Mouse (Mus musculus) limb, embryonic 10.5 days (tissue): ENCODE measurements around the gene Ppm1h. TPM values are rescaled to one million over a fixed set of nuclear protein-coding genes. Genes with fewer than 3 reads are reported as not detected.
A peak's percentile ranks its signal among the peaks of the same experiment; 100 is the strongest.

ENCODE experiments used
- DNase-seq: peaks from one replicate; pipeline ENCODE4 v3.0.0-alpha.2; 2017; ENCODE audit warnings: low spot score
- H3K27ac ChIP-seq: fragments of 300-500 bp; sonication (generic); 2 replicates; pipeline ENCODE4 v1.5.1; 2016; ENCODE audit warnings: mild to moderate bottlenecking
- H3K27me3 ChIP-seq: fragments of 300-500 bp; sonication (generic); 2 replicates; pipeline ENCODE4 v1.6.1; 2016; ENCODE audit warnings: low read depth, mild to moderate bottlenecking; ENCODE audit not compliant: poor library complexity, severe bottlenecking
- H3K36me3 ChIP-seq: fragments of 300-500 bp; sonication (generic); 2 replicates; pipeline ENCODE4 v1.6.1; 2016; ENCODE audit warnings: mild to moderate bottlenecking, moderate library complexity
- H3K4me1 ChIP-seq: fragments of 300-500 bp; sonication (generic); 2 replicates; pipeline ENCODE4 v1.6.1; 2016
- H3K4me3 ChIP-seq: fragments of 300-500 bp; sonication (generic); 2 replicates; pipeline ENCODE4 v1.5.1; 2016; ENCODE audit warnings: mild to moderate bottlenecking, moderate library complexity
- H3K9me3 ChIP-seq: fragments of 300-500 bp; sonication (generic); replicated peaks from 2 replicates; pipeline ENCODE4 v1.6.1; 2016; ENCODE audit warnings: mild to moderate bottlenecking
- WGBS: fragments of 180-500 bp; shearing (Covaris S2); methylation state at CpG from one replicate; pipeline ENCODE4 v1.1.7; 2016; 5-methylcytosine and 5-hydroxymethylcytosine counted together
- polyA plus RNA-seq: library from polyadenylated mRNA; unstranded; fragments of >200 nt; fragmentation: Nextera tagmentation; extraction: Ambion mirVana; gene quantifications from 2 replicates; pipeline ENCODE4 v1.2.1, GENCODE M21; 2016

Ppm1h gene
- polyA plus RNA-seq, 1 experiment from 2014 or later = 4.4 TPM

DNA sequence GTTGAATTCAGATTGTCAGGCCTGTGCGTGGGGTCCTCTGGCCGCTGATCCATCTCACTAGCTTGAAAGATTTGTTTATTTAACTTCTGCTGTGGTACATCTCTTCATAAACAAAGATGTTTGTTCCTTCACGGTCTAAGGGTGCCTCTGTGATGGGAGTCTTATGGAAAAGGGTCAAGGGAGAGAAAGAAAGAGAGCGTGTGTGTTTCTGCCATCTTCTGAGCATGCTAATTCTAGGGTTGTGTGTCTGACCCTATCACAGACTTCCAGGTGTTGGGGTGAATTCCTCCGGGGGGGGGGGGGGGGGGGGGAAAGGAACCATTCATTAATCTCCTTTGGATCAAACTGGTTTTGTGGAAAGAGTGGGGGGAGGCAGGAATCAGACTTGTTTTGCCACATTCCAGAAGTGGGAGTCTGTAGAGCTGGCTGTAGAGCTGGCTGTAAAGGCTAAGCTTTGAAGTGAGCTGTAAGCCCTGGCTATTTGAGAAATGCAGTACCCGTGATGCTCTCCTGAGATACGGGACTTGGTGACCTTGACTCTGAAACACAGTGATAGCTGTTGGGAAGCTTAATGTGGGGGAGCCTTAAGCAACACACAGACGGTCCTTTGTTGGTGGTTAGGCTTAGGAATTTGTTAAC lies 191.4 kb downstream of the Ppm1h start:
- Histone ChIP-seq H3K4me3 (no peak overlapping the region), H3K27ac (peak overlapping the region; percentile 34), H3K36me3 (no peaks in the 10 kb centered on the region), H3K27me3 (no peaks in the 10 kb centered on the region), H3K9me3 (no peaks in the 10 kb centered on the region), H3K4me1 (peaks cover 25% of the 10 kb centered on the region)
- no peak for DNase-seq
- WGBS = 52% methylated on average over 8 of the region's 8 CpGs

DNA sequence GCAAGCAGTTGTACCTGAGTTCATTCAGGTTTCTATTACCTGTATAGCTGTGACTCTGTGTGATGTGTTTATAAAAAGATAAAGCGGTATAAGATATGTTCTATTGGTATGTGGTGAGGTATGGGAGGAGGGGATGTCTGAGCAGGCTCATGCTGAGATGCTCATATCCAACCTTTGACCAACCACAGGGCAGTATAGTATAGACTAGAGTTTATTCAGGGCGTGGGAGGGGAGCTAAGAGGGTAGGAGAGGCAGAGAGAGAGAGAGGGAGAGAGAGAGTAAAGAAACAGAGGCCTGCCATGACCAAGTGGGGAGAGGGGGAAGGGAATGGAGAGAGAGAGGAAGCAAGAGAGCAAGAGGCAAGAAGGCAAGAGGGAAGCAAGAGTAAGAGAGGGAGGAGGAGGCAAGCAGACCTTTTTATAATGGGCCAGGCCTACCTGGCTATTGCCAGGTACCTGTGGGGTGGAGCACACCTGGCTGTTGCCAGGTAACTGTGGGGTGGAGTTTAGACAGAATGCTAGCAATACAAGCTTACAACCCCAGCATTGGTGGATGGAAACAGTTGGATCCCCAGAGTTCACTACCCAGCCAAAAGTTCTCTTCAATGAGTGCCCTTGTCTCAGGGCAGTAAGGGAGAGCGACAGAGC lies 192.4 kb downstream of the Ppm1h start:
- no peaks in the 10 kb centered on the region for H3K36me3 ChIP-seq
- no peaks in the 10 kb centered on the region for H3K9me3 ChIP-seq
- H3K4me3 ChIP-seq = no peak overlapping the region
- H3K27ac ChIP-seq = no peak overlapping the region
- no peaks in the 10 kb centered on the region for H3K27me3 ChIP-seq
- DNase-seq = no peak
- 87% methylated on average over 3 of the region's 3 CpGs for WGBS
- peaks cover 25% of the 10 kb centered on the region for H3K4me1 ChIP-seq

DNA sequence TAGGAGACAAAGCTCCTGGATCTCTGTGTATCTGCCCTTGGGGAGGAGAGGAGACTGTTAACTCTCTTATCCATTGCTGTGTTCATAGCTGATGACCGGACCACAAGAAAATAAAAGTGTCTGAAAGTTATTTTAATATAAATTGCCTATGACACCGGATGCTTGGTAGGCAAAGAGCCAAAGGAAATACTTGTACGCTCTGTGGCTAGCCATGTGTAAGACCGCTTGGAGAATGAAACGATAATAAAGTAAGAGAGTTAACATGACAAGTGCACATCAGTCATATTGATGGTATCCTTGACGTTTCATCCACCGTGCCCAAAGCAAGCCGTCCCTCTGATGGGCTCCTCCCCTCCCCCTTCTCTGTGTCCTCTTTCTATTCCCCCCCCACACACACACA lies 194.2 kb downstream of the Ppm1h start:
- Histone ChIP-seq H3K4me3 (no peak overlapping the region), H3K27ac (no peak overlapping the region), H3K36me3 (no peaks in the 10 kb centered on the region), H3K9me3 (no peaks in the 10 kb centered on the region), H3K27me3 (no peaks in the 10 kb centered on the region), H3K4me1 (peaks cover 29% of the 10 kb centered on the region)
- WGBS = 87% methylated on average over 8 of the region's 8 CpGs
- DNase-seq = no peak

DNA sequence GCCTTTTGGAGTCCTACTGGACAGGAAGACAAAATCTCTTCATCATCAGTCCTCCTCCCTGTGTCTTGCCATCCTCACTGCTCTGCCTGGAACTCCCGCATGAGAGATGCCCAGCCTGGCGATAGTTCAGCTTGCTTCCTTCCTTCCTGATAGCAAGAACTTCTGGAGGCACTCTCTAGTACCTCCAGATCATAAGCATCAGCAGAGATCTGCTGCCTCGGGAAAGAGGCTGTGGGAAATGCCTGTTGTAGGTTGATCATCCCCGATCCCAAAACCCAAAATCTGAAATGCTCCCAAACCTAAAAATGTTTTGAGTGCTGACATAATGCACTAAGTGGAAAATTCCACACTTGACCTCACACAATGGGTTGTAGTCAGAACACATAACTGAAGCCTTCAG lies 198.4 kb downstream of the Ppm1h start:
- Histone ChIP-seq H3K9me3 (no peaks in the 10 kb centered on the region), H3K27me3 (no peaks in the 10 kb centered on the region), H3K4me3 (no peak overlapping the region), H3K27ac (no peak overlapping the region), H3K4me1 (peaks cover 27% of the 10 kb centered on the region), H3K36me3 (no peaks in the 10 kb centered on the region)
- no peak for DNase-seq
- 86% methylated on average over 4 of the region's 4 CpGs for WGBS

DNA sequence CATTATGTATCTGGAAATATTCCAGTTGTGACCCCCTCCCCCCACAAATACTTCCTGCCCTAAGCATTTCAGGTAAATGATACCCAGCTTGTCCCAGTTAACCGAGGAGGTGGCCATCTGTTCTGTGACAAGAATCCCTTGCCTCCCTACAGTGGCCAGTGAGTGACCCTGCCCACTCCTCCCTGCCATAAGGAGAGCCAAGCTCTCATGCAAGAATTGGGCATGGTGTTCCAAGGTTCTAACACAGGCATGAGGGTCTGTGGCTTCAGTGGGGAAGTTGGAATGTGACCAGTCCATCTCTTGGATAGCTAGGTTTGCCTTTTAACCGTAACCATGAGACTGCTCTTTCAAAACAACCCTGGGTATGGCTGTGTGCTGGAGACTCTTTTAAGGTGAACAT lies 198.9 kb downstream of the Ppm1h start:
- Histone ChIP-seq H3K9me3 (no peaks in the 10 kb centered on the region), H3K27me3 (no peaks in the 10 kb centered on the region), H3K4me3 (no peak overlapping the region), H3K4me1 (peaks cover 30% of the 10 kb centered on the region), H3K36me3 (no peaks in the 10 kb centered on the region), H3K27ac (peak overlapping the region; percentile 33; the same call in 1 of the 2 replicates)
- no peak for DNase-seq
- 82% methylated on average over 2 of the region's 2 CpGs for WGBS

DNA sequence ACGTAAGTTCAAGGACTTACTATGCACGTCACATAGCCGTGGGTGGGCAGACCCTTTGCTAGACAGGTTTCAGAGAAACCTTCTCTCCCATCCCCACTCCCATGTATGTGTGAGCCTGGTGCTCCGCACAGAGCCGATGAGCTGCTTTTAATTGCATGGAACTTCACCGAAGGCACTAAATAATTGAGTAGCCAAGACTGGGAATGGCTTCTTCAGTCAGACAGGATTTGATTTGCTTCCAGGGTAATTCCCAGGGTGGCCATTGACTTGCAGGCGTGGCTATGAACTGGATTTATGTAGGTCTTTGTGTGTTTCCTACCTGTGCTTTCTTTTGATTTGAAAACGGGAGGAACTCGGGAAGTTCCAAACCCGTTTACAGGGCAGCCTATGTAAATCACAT lies 202.9 kb downstream of the Ppm1h start:
- H3K4me1 ChIP-seq = peaks cover 67% of the 10 kb centered on the region
- H3K27me3 ChIP-seq = no peaks in the 10 kb centered on the region
- WGBS = 76% methylated on average over 10 of the region's 10 CpGs
- no peaks in the 10 kb centered on the region for H3K9me3 ChIP-seq
- no peak overlapping the region for H3K4me3 ChIP-seq
- peak overlapping the region; percentile 50 for H3K27ac ChIP-seq
- H3K36me3 ChIP-seq = no peaks in the 10 kb centered on the region
- no peak for DNase-seq

DNA sequence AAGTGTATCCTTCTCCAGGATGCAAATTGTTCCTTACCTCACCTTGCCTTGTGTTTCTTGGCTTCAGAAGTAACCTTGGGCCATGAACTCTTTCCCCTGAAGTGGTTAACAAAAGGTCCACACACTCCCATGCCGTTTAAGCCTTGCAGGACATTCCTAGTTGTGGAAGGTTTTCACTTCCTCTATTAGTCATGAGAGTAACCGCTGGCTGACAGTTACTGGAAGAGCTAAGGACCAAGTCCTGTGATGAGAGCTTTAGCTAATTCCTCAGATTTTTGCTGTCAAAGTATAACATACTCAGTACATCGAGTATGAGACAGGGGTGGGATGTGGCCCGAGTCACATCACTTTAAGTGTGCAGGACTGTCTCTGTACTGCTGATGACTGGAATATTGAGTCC lies 204.1 kb downstream of the Ppm1h start:
- no peak for DNase-seq
- 79% methylated on average over 4 of the region's 4 CpGs for WGBS
- H3K36me3 ChIP-seq = no peaks in the 10 kb centered on the region
- H3K4me1 ChIP-seq = peaks cover 70% of the 10 kb centered on the region
- no peak overlapping the region for H3K4me3 ChIP-seq
- H3K27me3 ChIP-seq = no peaks in the 10 kb centered on the region
- H3K27ac ChIP-seq = peak overlapping the region; percentile 88
- H3K9me3 ChIP-seq = no peaks in the 10 kb centered on the region

DNA sequence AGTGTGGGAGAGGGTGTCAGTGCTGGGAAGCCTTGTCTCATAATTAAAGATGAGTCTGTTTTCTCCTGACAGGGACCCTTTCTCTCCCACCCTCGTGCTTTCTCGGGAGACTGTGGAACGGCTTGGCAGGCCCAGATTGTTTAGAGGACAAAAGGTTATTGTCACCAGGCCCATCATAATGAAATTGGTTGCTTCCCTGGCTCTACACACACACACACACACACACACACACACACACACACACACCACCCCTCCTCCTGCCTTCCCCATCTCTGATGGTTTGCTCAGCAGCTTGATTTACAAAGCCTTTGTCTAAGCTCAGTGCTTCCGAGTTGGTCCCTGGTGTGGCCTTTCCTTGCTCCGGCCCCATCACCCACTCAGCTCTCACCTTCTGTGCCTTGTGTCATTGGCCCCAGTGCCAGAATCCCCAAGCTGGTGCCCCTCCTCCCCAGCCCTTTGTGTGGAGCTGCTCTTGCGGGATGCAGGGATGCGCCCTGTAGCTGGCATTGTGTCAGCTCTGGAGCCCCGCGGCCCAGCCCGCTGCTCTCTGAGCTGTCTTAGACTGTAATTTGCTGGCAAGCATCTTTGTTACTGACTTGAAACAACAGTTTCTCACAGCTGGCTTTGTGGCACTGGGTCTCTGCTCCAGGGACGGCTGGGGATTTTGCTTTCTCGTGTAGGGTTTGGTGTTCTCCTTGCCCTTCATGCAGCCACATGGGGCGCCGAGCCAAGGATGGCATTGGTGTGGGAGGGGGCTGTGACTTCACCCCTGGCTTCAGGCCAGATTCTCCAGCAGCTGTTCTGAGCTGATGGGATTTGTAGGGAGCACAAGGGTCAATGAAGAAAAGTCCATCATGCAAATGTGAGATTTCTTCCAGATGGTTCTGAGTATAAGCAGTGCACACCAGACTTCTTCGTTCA lies 205.5 kb downstream of the Ppm1h start:
- H3K27me3 ChIP-seq = no peaks in the 10 kb centered on the region
- WGBS = 31% methylated on average over 15 of the region's 15 CpGs
- peak; percentile 68 for DNase-seq
- H3K4me1 ChIP-seq = peaks cover 74% of the 10 kb centered on the region
- no peaks in the 10 kb centered on the region for H3K36me3 ChIP-seq
- no peaks in the 10 kb centered on the region for H3K9me3 ChIP-seq
- H3K27ac ChIP-seq = peak overlapping the region; percentile 88
- peak overlapping the region; percentile 4; the same call in 1 of the 2 replicates for H3K4me3 ChIP-seq

DNA sequence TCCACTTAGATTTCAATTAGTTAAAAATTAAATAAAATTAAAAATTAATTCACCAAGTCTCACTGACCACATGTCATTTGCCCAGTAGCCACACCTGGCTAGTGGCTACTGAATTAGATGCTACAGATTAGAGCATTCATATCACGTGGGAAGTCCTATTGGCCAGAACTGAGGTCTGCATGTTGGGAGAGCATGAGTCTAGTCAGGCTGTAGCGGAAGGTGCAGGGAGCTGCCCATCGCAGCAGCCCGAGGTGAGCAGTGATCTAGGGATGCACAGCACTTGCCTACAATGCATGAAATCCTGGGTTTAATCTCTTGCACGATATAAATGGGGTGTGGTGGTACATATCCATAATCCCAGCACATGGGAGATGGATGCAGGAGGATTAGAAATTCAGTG lies 206.7 kb downstream of the Ppm1h start:
- H3K27me3 ChIP-seq = no peaks in the 10 kb centered on the region
- no peaks in the 10 kb centered on the region for H3K9me3 ChIP-seq
- WGBS = 91% methylated on average over 5 of the region's 5 CpGs
- H3K36me3 ChIP-seq = no peaks in the 10 kb centered on the region
- H3K27ac ChIP-seq = peak overlapping the region; percentile 88; the same call in 1 of the 2 replicates
- peaks cover 86% of the 10 kb centered on the region for H3K4me1 ChIP-seq
- H3K4me3 ChIP-seq = no peak overlapping the region
- DNase-seq = no peak

DNA sequence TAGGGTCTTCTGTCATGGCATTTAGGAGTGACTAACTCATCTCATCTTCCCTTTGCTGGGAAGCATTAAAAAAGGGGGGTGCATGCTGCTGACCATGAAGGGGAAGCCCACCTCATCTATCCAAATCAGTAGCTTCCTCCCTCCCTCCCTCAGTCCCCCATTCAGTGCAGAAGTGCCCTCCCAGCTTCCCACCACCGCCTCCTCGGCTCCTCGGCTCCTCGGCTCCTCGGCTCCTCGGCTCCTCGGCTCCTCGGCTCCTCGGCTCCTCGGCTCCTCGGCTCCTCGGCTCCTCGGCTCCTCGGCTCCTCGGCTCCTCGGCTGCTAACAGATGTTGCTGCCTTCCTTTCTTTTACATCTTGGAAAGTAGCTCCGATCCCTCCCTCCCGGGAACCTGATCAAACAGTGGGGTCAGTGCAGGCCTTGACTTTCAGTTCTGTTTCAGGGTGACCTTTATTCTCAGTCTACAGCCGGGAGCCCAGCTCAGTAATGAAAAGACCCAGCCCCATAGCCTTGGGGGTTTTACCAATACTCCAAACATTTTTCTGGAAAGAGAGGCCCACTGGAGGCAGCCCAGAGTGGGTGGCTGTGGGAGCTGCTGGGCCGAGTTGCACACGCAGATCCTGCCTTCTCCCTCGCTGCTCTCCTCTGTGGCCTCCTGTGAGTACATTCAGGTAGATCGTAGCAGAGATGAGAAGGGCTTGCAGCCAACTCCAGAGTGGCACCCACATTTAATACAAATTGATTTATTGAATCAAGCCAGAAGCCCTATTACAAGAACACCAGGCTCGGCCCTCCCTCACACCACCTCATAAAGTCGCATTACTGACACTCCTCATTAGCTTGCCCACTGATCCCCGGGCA lies 207.7 kb downstream of the Ppm1h start:
- peak overlapping the region; percentile 92 for H3K27ac ChIP-seq
- peak overlapping the region; percentile 46 for H3K4me3 ChIP-seq
- 3% methylated on average over 26 of the region's 26 CpGs for WGBS
- H3K4me1 ChIP-seq = peaks cover 93% of the 10 kb centered on the region
- no peaks in the 10 kb centered on the region for H3K9me3 ChIP-seq
- H3K27me3 ChIP-seq = no peaks in the 10 kb centered on the region
- no peaks in the 10 kb centered on the region for H3K36me3 ChIP-seq
- peak; percentile 78 for DNase-seq

DNA sequence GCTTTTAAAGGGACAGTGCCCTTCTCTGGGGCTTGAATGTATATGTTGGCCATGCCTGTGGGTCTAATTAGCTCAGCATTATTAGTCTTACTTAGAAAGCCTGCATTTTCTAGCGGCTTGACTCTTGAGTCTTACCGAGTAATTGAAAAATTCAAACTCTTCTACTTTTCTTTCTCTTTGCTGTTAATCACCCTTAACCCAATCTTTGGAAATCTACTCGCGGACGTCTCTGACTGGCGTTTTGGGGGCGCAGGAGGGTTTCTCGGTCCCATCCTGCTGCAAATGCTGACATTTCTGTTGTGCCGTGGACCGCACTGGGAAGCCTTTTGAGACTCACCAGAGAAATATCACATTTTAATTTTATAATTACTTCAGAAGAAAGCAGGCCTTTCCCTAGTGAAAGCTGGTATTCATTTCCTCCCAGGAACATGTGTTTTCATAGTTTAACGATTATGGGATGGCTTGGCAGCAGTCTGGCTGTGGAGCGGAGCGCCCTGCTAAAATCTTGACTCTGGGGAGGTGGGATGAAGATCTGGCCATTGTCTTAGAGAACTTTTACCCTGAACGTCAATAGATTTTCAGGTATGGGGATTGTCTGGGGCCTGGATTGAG lies 208.5 kb downstream of the Ppm1h start:
- Histone ChIP-seq H3K27me3 (no peaks in the 10 kb centered on the region), H3K4me3 (peak overlapping the region; percentile 46), H3K36me3 (no peaks in the 10 kb centered on the region), H3K9me3 (no peaks in the 10 kb centered on the region), H3K4me1 (peaks cover 86% of the 10 kb centered on the region), H3K27ac (peak overlapping the region; percentile 92)
- DNase-seq = no peak
- WGBS = 30% methylated on average over 14 of the region's 14 CpGs
